Mouse (Mus musculus) liver, postnatal 0 days (tissue): Measurements from ENCODE around the gene Gm20388.

Experiments used
- CTCF ChIP-seq: sonication (generic); IDR thresholded peaks from 2 replicates; pipeline ENCODE4 v1.5.1; 2016; ENCODE audit warnings: antibody characterized with exemption, low read depth
- EP300 ChIP-seq: IDR thresholded peaks from 2 replicates; pipeline ENCODE4 v1.6.1; 2016; ENCODE audit warnings: antibody characterized with exemption, low read depth, mild to moderate bottlenecking

- TF ChIP-seq CTCF (no peak), EP300 (no peak)
These were observed 3946.7 kb downstream of the Gm20388 start for GRCm38 (mm10) chr8:123857361-123857760.
